Mouse (Mus musculus): ENCODE measurements around the gene Rnf13.

DNA sequence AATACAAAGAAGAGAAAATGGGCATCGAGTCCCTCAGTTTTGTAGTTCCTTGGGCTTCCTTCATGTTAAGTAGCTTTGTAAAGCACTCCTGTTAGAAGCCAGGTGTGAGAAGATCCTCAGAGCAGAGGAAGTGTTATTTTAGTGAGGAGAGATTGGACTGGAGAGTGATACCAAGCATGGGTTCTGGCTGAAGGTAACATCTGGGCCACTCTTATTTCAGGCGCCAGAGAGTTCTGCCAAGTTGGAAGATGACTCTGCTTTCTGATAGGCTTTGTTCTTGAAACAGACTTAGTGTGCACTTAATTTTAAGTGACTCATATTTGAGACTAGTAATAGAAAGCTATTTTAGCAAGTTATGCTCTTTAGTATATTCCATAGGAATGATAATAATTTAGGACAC lies 41.1 kb downstream of the Rnf13 start:
- no peak for TF ChIP-seq CTCF (IDR thresholded peaks at IDR 0.05; ENCODE audit: low read depth, low read length)
- TF ChIP-seq POLR2A (IDR thresholded peaks at IDR 0.05; ENCODE audit: insufficient read depth, low read length), result no peak
- no peak for TF ChIP-seq EP300 (IDR thresholded peaks at IDR 0.05; ENCODE audit: insufficient read depth, low read depth, low read length)

Data from ES-Bruce4 (cell line).